Mouse (Mus musculus): ENCODE measurements around the gene Lbr.

Lbr gene

DNA sequence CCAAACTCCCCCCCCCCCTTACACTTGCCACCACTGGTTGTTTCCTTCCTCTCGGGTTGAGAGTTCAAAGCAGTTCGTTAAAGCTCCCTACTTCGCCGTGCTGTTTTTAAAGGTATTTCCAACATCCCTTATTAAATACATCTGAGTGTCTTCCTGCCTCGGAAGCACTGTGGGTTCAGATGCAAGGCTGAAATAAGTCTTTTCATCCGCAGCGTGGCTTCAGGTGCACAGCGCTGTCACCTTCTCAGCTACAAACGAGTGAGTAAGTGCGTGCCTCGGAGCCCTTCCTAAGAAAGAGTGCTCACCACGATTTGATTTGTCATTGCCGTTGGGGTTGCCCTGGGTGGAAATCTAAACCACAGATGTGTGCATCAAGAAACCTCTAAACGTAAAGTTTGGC lies at the start of gene Lbr:
Gene Lbr (minus strand): TSS at position 266 of the 400 bp plus-strand sequence.
- DNase-seq: peak; percentile 50

DNA sequence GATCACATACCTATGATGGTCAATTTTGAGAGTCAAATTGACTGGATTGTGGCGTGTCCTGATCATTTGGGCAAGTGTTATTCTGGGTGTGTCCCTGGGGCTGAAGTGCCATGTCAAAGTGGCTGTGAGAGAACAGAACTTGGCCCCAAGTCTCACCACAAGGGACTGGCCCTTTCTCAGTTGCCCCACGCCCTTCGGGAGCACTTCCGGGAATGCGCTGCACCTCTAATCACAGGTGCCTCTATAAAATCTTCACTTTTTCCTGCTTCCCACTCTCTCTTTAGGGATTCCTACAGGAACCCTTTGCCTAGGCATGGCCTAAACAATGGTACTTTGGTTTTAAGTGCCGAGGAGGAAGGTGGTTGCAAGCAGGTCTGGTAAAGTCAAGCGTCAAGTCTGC lies 46.8 kb upstream of the Lbr start:
- DNase-seq: no peak

DNA sequence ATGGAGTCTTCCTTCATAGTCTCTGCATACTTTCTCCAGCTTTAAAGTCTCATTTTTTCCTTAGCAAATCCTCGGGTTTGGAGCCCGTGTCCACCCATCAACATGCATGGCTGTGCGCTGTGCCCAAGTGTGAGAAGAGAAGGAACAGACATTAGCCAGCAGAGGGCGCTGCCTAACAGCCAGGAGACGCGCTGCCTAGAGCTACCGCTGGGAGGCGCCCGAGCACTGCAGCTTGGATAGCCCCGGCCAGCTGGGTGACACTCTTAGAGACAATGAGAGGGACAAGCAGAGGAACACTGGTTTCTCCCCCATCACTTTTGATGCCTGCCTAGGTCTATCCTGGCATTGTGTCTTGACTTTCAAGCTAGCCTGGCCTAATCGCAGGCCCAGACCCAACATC lies 46.0 kb upstream of the Lbr start:
- DNase-seq: peak; percentile 89

DNA sequence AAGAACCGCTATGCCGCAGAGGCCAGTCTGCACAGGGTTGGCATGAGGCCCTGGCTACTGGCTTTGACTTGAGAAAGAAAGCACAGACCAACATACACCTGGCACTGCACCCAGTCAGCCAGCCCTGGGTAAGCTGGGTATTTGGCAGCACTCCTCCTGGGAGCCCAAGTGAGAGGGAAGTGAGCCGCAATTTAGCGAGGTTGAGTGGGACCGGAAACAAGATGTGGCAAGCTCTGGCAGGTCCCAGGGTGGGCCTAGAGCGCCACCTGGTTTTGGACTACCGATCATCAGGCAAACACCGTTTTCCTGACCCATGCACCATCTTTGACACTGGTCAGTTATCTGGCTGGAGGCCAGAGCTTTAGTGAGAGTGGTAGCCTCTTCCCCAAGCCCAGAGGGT lies 38.7 kb upstream of the Lbr start:
- DNase-seq: peak; percentile 78

DNA sequence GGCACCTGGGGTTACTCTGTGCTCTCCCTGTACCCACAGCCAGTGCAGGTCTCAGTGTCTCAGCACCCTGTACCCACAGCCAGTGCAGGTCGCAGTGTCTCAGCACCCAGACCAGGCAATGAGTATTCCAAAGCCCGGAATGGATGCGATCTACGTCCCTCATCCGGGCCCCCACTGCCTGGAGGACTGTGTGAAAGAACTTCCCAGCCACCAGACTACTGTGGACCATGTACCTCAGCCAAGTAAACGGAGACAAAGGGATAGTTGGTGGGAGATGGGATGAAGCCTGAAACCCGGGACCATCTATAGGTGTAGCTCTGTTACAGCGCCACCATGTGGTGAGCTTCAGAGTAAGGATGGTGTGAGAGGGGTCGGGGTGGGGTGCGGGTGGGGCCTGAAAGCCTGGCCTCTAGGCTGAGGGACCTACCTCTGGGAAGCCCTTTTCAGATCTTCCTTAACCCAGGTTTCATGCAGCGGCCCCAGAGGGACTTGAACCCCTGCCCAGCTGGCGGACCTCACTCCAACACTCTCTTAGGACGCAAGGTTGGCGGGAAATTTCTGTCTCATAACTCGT lies 38.0 kb upstream of the Lbr start:
- peak; percentile 47 for DNase-seq

DNA sequence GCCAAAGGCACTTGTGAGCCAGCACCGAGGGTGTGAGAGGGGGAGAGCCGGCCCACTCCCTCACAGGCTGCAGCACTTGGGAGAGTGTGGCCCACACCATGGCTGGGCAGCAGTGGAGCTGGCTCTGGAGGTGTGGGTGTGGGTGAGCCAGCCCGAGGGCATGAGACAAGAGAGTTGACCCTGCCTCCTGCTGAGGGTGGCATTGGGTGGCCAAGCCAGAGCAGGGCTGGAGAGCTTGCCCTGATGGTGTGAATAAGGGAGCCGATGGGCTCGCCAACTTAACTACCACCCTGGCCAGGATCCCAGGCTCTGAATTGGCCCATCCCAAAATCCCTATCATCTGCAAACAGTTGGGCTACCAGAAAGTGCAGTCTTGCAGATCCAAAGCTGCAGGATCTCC lies 35.6 kb upstream of the Lbr start:
- DNase-seq: no peak

DNA sequence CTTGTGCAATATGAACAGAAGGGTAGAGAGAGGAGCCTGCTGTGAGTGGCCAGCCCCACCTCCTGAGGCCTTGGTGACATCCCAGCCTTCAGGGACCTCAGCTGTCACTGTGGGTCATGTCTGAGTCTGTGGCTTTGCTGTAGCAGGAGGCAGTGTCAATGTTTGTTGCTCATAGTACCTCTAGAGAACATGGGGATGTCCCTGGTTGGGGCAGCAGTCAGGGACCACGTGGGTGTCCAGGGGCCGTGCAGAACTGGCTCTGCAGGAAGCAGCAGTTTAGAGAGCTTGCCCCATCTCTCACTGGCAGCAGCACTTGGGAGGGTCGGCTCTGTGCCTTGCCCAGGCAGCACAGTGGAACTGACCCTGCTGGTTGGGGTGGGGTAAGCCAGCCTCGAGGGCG lies 34.2 kb upstream of the Lbr start:
- DNase-seq: no peak

DNA sequence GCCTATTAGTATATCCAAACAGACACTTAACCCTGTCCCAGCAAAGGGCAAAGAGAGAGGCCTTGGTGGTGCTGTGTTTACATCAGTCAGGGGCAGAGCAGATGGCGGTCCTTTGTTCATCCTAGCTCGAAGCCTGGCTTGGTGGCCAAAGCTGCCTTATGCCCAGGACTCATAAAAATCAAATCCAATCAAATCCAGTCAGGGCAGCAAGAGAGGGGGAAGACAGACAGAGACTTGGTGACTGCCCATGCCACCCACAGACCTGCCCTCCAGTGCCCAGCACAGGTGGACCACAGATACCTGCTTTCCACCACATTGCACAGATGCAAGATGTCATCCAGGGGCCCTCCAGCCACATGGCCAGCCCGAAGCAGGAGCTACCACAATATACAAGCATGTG lies 33.8 kb upstream of the Lbr start:
- DNase-seq: no peak

DNA sequence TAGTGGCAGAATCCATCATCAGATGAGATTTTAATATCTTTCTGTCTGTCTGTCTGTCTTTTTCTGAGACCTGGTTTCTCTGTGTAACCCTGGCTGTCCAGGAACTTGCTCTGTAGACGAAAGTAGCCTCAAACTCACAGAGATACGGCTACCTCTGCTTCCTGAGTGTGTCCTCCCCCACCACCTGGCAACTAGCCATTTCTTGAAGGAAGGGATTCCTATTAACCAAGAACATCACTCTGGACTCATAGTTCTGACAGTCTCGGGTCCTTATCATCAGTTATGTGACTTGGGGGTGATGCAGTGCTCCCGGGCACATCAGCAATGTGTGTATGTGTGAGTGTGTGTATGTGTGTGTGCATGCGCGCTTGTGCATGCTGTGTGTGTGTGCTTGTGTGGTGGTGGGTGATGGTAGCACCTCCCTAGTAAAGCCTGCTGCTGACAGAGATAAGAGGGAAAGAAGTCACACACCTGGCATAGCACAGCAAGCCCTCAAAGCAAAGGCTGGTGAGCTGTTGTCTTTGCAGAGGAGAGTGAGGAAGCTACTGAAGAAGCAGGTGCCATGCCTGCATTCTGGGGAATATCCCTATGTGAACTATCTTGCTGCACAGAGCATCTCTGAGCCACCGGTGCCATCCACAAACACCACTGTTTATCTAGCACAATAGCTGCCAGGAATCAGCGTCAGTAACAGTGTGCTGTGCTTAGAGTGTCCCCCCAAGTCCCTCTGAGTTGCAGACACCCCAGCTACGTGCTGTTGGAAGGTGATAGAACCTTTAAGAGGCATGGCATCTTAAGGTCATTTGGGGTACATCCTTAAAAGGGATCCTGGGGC lies 30.5 kb upstream of the Lbr start:
- DNase-seq: no peak

DNA sequence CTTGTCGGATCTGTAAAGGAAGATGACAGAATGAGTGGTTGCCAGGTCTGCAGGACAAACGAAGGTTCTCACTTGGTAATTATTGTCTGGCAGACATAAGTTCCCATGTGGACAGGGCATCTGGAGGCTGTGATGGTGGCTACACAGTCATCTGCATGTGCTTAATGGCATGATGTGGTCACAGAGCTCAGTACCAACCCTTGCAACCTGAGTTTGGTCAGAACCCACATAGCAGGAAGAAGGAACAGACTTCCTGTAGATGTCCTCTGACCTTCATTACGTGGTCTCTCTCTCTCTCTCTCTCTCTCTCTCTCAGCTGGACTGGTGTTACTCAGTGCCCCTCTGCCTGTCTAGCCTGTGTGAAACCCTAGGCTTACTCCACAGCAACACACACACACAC lies 29.8 kb upstream of the Lbr start:
- no peak for DNase-seq

DNA sequence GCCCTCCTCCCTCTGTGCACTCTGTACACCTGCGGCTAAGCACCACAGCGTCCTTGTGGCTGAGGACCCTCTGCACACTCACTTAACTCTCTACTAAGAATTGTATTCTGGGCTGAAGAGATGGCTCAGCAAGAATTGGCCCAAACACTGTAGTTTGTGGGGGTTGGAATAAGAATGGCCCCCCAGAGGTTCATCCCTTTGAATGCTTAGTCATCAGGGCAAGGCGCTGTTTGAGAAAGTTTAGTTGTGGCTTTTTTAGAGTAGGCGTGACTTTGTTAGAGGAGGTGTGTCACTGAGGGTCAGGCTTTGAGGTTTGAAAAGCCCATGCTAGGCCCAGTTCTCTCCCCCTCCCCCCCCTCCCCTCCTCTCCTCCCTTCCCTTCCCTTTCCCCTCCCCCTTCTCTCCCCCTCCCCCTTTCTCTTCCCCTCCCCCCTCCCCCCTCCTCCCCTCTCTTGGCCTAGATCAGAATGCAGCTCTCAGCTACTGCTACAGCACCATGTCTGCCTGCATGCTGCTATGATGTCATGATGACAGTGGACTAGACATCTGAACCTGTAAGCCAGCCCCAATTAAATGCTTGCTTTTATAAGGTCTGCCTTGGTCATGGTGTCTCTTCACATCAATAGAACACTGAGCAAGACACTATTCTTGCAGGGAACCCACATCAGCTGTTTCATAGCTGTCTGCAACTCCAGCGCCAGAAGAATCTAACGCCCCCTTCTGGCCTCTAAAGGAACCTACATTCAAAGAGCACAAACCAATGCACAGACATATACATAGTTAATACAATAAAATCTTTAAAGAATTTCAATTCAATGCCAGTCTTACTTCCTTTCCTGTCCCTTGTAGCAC lies 23.8 kb upstream of the Lbr start:
- DNase-seq: no peak

DNA sequence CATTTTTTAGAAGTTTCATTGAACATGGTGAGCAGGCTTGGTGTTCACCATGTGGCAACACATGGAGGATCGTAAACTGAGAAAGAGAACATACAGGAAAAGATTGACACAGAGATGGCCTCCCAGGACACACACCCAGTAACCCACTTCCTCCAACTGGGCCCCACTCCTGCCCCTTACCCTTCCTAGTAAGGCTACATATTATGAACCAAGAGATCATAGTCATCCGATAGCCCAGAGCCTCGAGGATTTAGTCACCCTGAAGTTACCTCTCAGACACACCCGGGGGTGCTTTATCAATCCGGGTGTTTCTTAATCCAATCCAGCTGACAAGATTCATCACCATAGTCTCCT lies 23.0 kb upstream of the Lbr start:
- no peak for DNase-seq

DNA sequence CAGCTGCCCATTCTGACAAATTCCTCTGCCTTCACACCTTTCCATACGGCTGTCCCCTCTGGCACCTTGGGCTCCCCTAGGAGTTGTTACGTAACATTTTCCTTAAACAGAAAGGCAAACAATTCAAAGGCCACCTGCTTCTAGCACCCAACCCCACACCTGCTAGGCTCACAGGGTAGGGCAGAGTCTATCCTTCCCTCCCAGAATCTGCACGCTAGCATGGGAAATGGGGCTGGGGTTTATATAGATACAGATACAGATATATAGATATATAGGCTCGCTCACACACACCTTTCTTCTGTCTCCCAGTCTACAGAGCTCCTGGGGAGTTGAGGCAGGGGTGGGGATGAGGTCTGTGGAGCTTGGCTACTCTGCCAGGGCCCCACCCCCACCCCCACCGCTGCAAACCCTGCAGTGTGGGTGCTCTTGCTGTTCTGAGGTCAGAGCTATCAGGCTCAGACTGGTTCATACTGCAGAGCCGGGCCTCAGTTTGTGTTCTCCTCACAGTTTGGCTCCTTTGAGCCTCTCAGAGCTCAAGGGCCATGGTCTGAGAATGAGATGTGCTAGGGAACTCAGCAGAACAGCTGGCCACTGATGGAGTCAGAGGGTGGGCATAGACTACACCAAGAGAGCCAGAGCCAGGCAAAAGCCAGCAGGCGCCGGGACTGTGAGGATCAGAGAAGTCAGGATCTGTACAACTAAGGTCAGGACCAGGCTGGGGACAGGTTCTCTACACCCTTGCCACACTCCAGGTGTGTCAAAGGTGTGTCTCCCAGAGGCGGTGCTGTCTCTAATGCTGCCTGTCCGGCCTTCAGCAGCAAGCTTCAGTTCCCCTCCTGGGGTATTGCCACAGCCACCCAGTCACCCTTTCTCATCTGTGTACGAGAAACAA lies 22.4 kb upstream of the Lbr start:
- DNase-seq: no peak

DNA sequence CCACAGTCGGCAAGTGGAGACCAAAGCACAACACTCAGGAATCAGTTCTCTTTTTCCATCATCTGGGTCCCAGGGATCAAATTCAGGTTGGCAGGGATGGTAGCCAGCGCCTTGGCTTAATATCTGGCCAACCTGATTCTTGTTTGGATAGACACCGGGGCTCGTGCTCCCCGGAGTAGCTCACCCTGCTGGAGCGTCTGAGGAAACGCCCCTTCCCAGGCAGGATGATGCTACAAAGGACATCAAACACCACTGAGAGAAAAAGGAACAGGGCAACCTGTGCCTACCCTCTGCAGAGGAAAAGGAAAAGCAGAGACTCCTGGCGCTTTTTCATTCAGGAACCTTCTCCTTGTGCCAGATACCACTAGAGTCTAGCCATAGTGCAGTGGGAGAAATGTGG lies 20.6 kb upstream of the Lbr start:
- DNase-seq: no peak

DNA sequence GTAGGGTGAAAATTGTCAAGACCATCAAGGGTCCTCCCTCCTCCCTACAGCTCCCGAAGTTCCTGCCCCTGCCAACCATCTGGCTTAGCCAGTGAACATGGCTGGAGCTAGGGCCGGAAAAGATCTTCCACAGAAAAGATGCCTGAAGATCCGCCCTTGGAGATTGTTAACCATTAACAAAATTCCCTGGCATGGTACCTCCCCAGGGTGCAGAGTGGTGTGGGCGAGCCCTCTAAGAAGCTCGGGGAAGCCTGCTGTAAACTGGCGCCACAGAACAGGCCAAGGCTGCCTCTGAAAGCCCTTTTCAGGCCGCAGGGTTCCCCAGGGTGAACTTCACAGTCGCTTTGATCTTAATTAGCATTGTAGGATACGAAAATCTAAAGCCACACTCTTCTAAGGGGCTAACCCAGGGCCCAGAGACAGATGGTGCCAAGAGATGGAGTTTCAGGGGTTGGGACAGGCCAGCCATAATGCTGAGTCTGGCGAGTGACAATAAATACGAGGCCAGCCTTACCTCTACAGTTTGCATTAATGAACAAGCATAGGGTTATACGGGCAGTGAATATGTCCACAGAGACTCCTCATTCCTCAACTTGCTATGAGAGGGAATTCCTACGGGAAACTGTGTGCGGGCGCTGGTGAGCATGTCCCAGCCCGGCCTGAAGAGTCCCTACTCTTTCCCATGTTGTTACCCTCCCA lies 20.0 kb upstream of the Lbr start:
- no peak for DNase-seq

DNA sequence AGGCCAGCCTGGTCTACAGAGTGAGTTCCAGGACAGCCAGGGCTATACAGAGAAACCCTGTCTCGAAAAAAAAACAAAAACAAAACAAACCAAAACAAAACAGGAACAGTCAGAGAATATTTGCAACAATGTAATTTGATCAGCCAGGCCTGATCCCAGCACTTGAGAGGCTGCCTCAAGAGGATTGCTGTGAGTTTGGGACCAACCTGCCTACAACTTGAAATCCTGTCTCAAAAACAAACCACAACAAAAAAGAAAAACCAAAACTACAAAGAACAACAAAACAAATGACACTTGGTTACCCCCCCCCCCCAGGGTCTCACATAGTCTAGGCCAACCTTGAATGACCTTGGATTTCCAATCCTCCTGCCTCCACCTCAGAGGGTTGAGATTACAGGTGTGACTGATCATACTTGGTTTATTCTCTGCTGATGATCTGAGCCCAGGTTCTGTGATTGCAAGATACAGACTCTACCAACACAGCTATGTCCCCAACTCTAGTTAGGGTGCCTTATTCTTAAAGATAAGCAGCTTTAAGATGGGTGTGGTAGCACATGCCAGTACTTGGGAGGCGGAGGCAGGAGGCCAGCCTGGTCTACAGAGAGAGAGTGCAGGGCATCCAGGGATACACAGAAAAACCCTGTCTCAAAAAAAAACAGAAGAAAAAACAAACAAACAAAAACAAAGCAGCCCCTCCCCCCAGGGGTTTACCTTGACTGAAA lies 18.5 kb upstream of the Lbr start:
- DNase-seq: no peak

DNA sequence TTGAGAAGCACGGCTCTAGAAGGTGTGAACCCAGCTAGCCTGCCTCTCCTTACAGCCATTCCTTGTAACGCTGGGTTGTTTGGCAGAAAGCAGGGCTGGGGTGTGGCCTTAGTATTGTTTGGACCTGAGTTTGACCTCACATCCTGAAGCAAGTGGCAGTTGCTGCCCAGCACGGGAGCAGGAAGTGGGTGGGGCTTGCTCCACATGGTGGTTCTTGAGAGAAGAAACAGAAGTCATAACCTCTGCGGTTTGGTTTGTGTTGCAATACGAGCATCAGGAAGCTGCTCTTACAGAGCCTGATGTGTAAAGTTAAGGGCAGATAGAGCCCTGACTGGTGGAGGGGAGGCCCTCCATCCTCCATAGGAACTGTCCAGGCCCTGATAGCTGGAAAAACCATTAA lies 17.8 kb upstream of the Lbr start:
- peak; percentile 80 for DNase-seq

DNA sequence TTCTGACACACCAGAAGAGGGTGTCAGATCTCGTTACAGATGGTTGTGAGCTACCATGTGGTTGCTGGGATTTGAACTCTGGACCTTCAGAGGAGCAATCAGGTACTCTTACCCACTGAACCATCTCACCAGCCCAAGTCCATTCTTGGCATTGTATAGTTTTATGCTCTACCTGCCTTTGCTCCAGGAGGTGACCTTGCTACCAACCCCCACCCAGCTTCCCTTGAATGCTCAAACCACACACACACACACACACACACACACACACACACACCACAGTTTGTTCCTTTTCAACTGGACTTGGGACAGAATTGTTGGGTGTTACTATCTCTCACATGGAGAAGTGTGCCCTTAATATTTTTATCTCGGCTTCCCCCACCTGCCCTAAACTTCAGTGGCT lies 13.5 kb upstream of the Lbr start:
- DNase-seq: no peak

DNA sequence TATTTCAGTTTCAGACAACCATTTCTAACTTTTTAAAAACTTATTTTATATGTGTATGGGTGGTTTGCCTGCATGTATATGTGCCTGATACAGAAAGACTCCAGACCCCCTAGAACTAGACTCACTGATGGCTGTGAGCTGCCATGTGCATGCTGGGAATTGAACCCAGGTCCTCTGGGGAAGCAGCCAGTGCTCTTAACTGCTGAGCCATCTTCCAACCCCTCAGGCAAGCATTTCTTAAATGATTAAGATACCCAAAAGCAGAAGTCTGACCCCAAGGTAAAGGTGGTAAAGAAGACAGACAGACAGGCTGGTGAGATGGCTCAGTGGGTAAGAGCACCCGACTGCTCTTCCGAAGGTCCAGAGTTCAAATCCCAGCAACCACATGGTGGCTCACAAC lies 12.0 kb upstream of the Lbr start:
- DNase-seq: no peak

DNA sequence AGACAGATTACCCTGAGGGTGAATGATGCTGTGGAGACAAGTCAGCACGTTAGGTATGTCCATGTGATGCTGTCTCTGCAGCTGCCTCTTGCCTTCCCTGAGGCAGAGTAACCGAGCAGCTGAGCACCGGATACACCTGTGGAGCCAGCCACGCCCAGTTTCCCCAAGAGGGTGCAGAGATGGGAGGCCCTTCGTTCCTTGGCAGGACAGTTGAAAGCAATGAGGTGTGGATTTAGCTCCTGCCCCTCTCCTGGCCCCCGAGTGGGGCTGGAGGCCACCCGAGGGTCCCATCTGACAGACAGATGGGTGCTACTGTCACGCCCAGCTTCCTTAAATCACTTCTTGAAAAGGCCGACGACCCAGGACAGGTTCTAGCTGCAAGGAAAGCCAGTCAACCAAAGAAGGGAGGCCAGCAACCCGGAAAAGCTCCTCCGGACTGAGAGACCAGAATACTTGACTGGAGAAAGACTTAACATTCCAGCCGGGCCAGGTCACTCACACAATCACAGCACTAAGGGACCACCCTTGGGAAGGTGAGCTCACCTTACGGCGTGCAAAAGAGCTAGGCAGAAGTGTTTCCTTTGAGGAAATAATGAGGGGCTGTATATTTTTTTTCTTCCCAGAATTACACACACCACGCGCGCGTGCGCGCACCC lies 10.4 kb upstream of the Lbr start:
- peak; percentile 34 for DNase-seq

DNA sequence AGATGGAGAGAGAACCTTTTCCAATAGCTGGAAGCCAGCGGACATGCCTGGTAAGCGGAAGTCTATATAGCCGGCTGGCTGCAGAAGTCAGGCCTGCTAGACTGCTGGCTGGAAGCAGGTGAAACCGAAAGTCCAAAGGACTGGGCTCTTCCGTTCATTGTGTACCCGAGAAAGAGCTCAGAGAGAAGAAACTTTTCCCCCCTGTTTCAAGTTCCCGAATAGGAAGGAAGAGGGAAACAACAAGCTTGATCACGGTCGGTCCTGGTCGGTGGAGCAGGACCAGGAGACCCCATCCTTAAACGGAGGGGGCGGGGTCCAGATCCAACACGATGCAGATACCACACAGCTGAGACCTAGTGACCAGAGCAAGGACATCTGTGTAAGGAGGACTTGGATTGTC lies 9.6 kb upstream of the Lbr start:
- DNase-seq: no peak
